Mouse (Mus musculus) gastrocnemius, postnatal 14 days (tissue): Measurements from ENCODE around the gene Dact2. TPM values are rescaled to one million over a fixed set of nuclear protein-coding genes. Genes with fewer than 3 reads are reported as not detected.

Experiments used
- total RNA-seq, 2 experiments: library from RNA; stranded (reverse); gene quantifications; 2 replicates each; pipeline ENCODE4 v1.2.3; 2021

Gene Dact2
- total RNA-seq, 2 experiments from 2014 or later = 2.2 to 3.6 TPM

Other genes starting within 250 kb of the Dact2 start
- gene Gm7356, start 200.6 kb downstream of the Dact2 start, total RNA-seq = not detected
- gene Gm7358, start 144.8 kb downstream of the Dact2 start, total RNA-seq = not detected
- 10 to 100 TPM; 59.7 to 74.4 TPM for gene Smoc2, start 75.2 kb upstream of the Dact2 start, total RNA-seq